Mouse (Mus musculus) limb, embryonic 12.5 days (tissue): Measurements from ENCODE around the gene Ninj1. TPM values are rescaled to one million over a fixed set of nuclear protein-coding genes. Genes with fewer than 3 reads are reported as not detected.

Experiments
- ATAC-seq: fragments of 200-750 bp; cut with Nextera tagmentation; 2 replicates; pipeline ENCODE4 v1.8.0; 2017; ENCODE audit warnings: low read depth, moderate TSS enrichment; ENCODE audit not compliant: insufficient number of reproducible peaks, insufficient read depth, low FRiP score, low TSS enrichment
- H3K27ac ChIP-seq: fragments of 300-500 bp; sonication (generic); 2 replicates; pipeline ENCODE4 v1.5.1; 2016; ENCODE audit warnings: mild to moderate bottlenecking, moderate library complexity
- H3K27me3 ChIP-seq: fragments of 300-500 bp; sonication (generic); 2 replicates; pipeline ENCODE4 v1.6.1; 2016; ENCODE audit warnings: mild to moderate bottlenecking, moderate library complexity
- H3K36me3 ChIP-seq: fragments of 300-500 bp; sonication (generic); 2 replicates; pipeline ENCODE4 v1.6.1; 2016; ENCODE audit warnings: mild to moderate bottlenecking, moderate library complexity
- H3K4me1 ChIP-seq: fragments of 300-500 bp; sonication (generic); replicated peaks from 2 replicates; pipeline ENCODE4 v1.6.1; 2016
- H3K4me2 ChIP-seq: fragments of 300-500 bp; sonication (generic); 2 replicates; pipeline ENCODE4 v1.6.1; 2016; ENCODE audit warnings: mild to moderate bottlenecking, moderate library complexity
- H3K4me3 ChIP-seq: fragments of 300-500 bp; sonication (generic); replicated peaks from 2 replicates; pipeline ENCODE4 v1.5.1; 2016; ENCODE audit warnings: mild to moderate bottlenecking
- H3K9ac ChIP-seq: fragments of 300-500 bp; sonication (generic); replicated peaks from 2 replicates; pipeline ENCODE4 v1.6.1; 2016; ENCODE audit warnings: mild to moderate bottlenecking, moderate library complexity
- H3K9me3 ChIP-seq: fragments of 300-500 bp; sonication (generic); 2 replicates; pipeline ENCODE4 v1.6.1; 2016; ENCODE audit warnings: mild to moderate bottlenecking, moderate library complexity
- WGBS: fragments of 180-500 bp; shearing (Covaris S2); methylation state at CpG from one replicate; pipeline ENCODE4 v1.1.7; 2016; 5-methylcytosine and 5-hydroxymethylcytosine counted together
- polyA plus RNA-seq: library from polyadenylated mRNA; unstranded; fragments of >200 nt; fragmentation: Nextera tagmentation; extraction: Ambion mirVana; gene quantifications from 2 replicates; pipeline ENCODE4 v1.2.1, GENCODE M21; 2016

Ninj1 gene
- polyA plus RNA-seq, 1 experiment from 2014 or later: 31.4 TPM

DNA sequence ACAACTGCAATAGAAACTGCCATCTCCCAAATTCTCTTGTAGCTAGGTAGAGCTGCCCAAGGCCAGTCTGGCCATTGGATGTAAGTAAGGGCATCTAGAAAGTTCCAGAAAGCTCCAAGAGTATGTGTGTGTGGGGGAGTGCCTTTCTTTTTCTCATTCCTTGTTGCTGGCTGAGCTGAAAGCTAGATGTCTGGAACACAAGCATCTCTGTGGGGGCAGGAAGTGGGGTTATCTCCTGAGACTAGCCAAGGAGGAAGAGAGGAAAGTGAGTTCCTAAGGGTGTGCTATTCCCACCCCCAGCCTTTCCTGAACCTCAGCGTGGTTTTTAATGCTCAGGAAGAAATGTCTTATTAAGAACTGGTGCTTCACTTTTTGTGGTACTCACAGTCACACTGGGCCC is 15.6 kb upstream of the Ninj1 start:
- no peak overlapping the region for H3K9ac ChIP-seq
- no peak for ATAC-seq
- WGBS: 61% methylated on average over 1 of the region's 1 CpGs
- no peak overlapping the region for H3K4me2 ChIP-seq
- peaks cover 5% of the 10 kb centered on the region; the same call in 1 of the 2 replicates for H3K4me1 ChIP-seq
- H3K4me3 ChIP-seq: no peak overlapping the region
- 0 out of 2 replicates have a peak, but pooled peaks cover 4% of the 10 kb centered on the region for H3K27me3 ChIP-seq
- no peaks in the 10 kb centered on the region for H3K36me3 ChIP-seq
- H3K27ac ChIP-seq: no peak overlapping the region
- H3K9me3 ChIP-seq: no peaks in the 10 kb centered on the region

DNA sequence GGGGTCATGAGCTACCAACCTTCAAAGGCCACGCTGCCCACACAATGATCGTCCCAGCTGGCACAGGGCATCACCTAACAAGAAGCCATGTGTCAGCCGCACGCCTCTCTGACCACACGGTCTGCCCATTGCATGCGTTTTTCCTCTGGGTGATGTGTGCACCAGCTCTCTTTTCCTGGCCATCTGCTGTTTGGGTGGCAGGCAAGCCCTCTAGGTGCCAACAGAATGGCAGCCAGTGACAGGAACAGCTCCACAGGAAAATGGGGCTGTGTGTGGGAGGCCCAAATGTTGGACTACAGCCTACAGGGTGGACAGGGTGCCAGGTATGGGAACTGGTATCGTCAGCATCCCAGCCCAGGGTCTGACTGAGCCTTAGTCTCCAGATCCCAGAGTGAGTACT is 14.9 kb upstream of the Ninj1 start:
- H3K9ac ChIP-seq: no peak overlapping the region
- no peak overlapping the region for H3K4me2 ChIP-seq
- H3K4me3 ChIP-seq: no peak overlapping the region
- H3K27me3 ChIP-seq: 0 out of 2 replicates have a peak, but pooled peaks cover 4% of the 10 kb centered on the region
- WGBS: 91% methylated on average over 7 of the region's 7 CpGs
- no peak for ATAC-seq
- H3K27ac ChIP-seq: no peak overlapping the region
- H3K36me3 ChIP-seq: no peaks in the 10 kb centered on the region
- no peaks in the 10 kb centered on the region for H3K4me1 ChIP-seq
- no peaks in the 10 kb centered on the region for H3K9me3 ChIP-seq

DNA sequence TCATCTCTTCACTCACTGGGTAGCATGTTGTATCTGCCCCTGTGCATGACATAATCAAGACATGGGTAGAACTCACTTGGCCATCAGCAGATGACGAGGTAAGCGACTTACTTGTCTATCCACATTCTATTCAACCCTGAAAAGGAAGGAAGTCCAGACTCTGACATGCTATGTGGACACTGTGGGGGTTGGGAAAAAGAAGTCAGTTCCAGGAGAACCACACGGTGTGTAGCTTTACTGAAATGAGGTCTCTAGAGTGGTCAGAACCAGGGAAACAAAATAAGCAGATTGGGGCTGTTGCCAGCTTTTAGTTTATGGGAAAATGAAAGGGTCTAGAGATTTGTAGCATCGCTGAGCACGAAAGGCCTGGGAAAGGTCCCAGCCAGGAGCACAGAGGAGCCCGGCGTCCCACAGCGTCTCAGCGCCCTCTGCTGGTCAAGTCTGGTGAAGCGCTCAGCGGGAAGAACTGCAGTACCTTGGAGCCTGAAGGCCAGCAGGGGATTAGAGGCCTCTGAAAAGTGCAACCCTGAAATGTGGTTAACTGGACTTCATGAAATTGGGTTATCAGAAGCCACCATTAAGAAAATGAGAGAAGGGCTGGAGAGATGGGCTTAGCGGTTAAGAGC is 14.2 kb upstream of the Ninj1 start:
- Histone ChIP-seq H3K27me3 (0 out of 2 replicates have a peak, but pooled peaks cover 4% of the 10 kb centered on the region), H3K4me2 (no peak overlapping the region), H3K4me3 (no peak overlapping the region), H3K27ac (no peak overlapping the region), H3K36me3 (no peaks in the 10 kb centered on the region), H3K4me1 (no peaks in the 10 kb centered on the region), H3K9me3 (no peaks in the 10 kb centered on the region), H3K9ac (no peak overlapping the region)
- WGBS: 8% methylated on average over 12 of the region's 12 CpGs
- ATAC-seq: peak; percentile 57; the same call in 1 of the 2 replicates

DNA sequence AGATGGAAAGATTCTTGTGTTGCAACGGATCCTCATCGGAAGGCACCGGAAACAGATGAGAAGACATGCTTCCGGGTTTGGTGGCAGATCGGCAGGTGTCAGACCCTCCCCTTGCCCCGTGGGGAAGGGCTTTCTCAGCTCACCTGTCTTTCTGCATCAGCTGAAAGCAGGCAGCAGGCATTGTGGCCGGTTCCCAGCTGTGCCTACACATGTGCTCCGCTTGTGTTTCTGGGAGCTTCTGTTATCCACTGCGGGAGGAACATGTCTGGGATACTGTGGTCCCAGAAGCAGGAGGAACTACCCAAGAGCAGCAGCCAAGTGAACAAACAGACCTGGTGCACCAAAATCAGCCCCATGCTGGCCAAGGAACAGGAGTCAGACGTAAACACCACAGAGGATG is 11.8 kb upstream of the Ninj1 start:
- H3K9me3 ChIP-seq: no peaks in the 10 kb centered on the region
- no peak overlapping the region for H3K4me2 ChIP-seq
- WGBS: 75% methylated on average over 10 of the region's 10 CpGs
- H3K36me3 ChIP-seq: no peaks in the 10 kb centered on the region
- H3K9ac ChIP-seq: no peak overlapping the region
- no peaks in the 10 kb centered on the region for H3K4me1 ChIP-seq
- no peak for ATAC-seq
- 0 out of 2 replicates have a peak, but pooled peaks cover 4% of the 10 kb centered on the region for H3K27me3 ChIP-seq
- no peak overlapping the region for H3K27ac ChIP-seq
- no peak overlapping the region for H3K4me3 ChIP-seq

DNA sequence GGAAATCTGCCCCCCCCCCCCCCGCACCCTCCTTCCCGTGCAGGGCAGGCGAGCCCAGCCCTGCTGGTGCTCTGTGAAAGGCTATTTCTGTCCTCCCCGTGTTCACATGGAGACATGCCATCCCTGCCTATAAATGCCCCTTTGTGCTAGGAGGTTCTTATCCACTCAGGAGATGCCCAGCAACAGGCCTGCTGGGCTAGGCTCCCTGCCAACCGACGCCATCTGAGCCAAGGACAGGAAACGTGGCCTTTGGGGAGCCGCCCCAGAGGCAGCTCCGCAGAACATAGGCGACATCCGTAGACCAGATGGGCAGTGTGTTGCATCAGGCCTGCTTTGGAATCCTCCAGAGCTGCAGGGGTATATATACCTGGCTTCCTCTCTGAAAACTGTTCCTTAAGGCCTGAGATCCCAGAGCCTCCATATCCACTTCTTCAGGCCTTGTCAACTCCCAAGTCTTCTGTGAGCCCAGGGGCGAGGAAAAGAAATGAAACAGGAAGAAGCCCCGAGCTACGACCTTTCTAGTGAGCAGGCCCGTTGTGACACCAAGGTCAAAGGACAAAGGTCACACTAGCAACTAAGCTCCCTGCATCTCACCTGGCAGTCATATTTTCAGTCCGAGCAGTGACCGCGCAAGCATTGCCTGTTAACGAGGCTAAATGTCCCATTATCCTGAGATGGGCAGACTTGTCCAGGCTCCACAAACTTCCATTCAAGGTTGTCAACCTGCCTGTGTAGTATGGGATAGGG is 8.3 kb upstream of the Ninj1 start:
- 0 out of 2 replicates have a peak overlapping the region, but pooled peaks have one; percentile 23 for H3K9ac ChIP-seq
- 62% methylated on average over 19 of the region's 19 CpGs for WGBS
- H3K4me1 ChIP-seq: no peaks in the 10 kb centered on the region
- H3K27ac ChIP-seq: 0 out of 2 replicates have a peak overlapping the region, but pooled peaks have one; percentile 42
- H3K9me3 ChIP-seq: no peaks in the 10 kb centered on the region
- H3K27me3 ChIP-seq: no peaks in the 10 kb centered on the region
- ATAC-seq: no peak
- H3K36me3 ChIP-seq: no peaks in the 10 kb centered on the region
- H3K4me2 ChIP-seq: no peak overlapping the region
- no peak overlapping the region for H3K4me3 ChIP-seq

DNA sequence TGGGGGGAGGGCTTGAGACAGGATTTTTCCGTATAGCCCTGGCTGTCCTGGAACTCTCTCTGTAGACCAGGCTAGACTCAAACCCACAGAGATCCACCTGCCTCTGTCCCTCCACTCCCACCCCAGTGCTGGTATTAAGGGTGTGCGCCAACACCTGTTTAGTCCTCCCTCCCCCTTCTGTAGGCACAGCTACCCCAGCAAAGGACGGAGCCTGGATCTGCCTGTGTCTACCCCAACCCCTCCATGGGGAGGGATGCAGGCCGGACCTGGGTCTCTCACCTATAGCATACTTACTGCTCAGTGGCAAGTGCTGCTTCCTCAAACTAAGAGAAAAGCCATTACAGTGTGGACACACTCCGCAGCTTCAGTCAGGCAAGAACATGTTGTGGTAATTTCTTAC is 7.0 kb upstream of the Ninj1 start:
- H3K36me3 ChIP-seq: no peaks in the 10 kb centered on the region
- no peak overlapping the region for H3K4me3 ChIP-seq
- H3K27me3 ChIP-seq: no peaks in the 10 kb centered on the region
- H3K4me2 ChIP-seq: no peak overlapping the region
- no peaks in the 10 kb centered on the region for H3K9me3 ChIP-seq
- WGBS: 75% methylated on average over 5 of the region's 5 CpGs
- no peak overlapping the region for H3K27ac ChIP-seq
- H3K9ac ChIP-seq: no peak overlapping the region
- no peaks in the 10 kb centered on the region for H3K4me1 ChIP-seq
- ATAC-seq: no peak

DNA sequence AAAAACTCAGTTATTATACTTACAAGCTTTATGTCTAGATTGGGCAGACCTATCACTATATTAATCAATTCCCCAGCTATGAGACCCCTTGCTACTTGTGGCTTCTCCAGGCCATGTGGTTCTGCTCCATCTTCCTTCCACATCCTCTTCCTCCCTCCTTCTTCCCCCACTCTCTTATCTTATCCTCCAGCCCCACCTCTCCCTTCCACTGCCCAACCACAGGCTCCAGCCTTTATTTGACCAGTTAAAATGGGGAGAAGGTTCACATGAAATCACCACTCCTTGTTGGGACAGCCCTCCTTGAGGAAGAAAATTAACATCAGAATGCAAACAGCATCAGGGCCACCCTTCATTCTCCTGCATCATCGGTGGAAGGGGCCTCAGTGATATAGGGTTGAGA is 6.6 kb upstream of the Ninj1 start:
- Histone ChIP-seq H3K36me3 (no peaks in the 10 kb centered on the region), H3K9me3 (no peaks in the 10 kb centered on the region), H3K27ac (no peak overlapping the region), H3K9ac (no peak overlapping the region), H3K4me1 (no peaks in the 10 kb centered on the region), H3K4me2 (no peak overlapping the region), H3K27me3 (no peaks in the 10 kb centered on the region), H3K4me3 (no peak overlapping the region)
- ATAC-seq: no peak
- WGBS: 55% methylated on average over 1 of the region's 1 CpGs

DNA sequence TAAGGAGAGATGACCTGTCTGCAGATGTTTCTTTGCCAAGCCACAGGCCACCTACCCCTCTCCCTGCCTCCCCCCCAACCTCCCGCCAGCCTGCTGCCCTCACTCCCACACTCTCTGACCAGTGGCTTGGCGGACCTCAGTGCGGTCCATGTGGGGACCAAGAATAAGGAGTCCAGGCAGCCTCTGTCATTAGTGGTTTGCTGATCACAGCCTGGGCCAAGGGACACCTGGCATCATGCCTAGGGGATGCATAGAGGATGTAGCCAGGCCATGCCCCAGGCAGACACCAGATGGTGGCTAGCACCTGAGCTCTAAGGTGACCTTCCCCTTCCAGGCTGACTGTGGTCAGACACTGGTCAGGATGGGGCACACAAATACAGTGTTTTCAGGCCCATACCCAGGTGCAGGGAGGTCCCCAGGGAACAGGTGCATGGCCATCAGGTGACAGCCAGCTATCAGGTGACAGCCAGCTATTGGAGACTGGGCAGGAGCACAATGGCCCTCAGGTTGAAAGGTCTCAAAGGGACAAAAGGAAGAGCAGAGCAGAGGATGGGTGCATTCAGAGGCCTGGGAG is 5.8 kb upstream of the Ninj1 start:
- 0 out of 2 replicates have a peak overlapping the region, but pooled peaks have one; percentile 1 for H3K9ac ChIP-seq
- no peaks in the 10 kb centered on the region for H3K36me3 ChIP-seq
- 85% methylated on average over 3 of the region's 3 CpGs for WGBS
- H3K4me1 ChIP-seq: no peaks in the 10 kb centered on the region; the same call in 1 of the 2 replicates
- no peaks in the 10 kb centered on the region for H3K9me3 ChIP-seq
- no peaks in the 10 kb centered on the region for H3K27me3 ChIP-seq
- H3K27ac ChIP-seq: no peak overlapping the region
- H3K4me2 ChIP-seq: no peak overlapping the region
- H3K4me3 ChIP-seq: no peak overlapping the region
- no peak for ATAC-seq

DNA sequence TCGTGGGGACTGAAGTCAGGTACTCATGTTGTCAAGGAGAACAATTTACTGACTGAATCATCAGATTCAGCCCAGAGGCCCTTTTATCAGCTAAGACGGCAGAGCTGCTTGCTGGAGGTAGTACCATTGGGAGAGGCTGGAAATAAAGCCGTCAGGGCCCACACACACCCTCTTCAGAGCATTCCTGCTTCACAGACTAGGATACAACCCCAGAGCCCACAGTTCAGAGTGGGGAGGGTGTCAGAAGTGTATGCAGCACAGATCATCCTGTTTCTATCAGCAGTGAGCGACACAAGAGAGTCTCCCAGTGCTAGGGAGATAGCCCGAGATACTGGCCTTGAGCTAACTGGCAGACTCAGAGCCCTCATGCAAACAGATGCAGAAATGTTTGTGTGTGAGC is 4.1 kb upstream of the Ninj1 start:
- Histone ChIP-seq H3K36me3 (no peaks in the 10 kb centered on the region), H3K4me1 (peaks cover 13% of the 10 kb centered on the region), H3K27me3 (0 out of 2 replicates have a peak, but pooled peaks cover 5% of the 10 kb centered on the region), H3K9ac (no peak overlapping the region), H3K4me3 (no peak overlapping the region), H3K4me2 (no peak overlapping the region), H3K9me3 (no peaks in the 10 kb centered on the region), H3K27ac (no peak overlapping the region)
- ATAC-seq: no peak
- 59% methylated on average over 5 of the region's 5 CpGs for WGBS

DNA sequence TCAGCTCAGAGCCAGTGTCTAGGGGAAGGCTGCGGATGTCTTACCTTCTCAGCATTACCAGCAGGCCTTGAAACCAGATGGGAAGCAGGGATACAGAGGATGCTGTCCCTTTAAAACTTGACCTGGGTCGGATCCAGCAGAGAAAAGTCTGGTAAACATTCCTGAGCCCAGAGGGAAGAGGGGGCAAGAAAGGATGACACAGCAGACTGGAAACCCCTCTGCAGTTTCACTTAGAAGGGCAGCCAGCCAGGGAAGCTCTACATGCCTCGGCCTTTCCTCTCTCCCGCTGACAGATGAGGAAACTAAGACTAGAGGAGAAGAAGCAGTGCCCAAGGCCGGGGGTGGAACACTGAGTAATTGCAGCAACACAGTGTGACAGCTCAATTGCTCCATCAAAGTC is 3.6 kb upstream of the Ninj1 start:
- H3K4me2 ChIP-seq: no peak overlapping the region
- no peaks in the 10 kb centered on the region for H3K9me3 ChIP-seq
- no peak for ATAC-seq
- whole genome bisulfite sequencing: 49% methylated on average over 5 of the region's 5 CpGs
- H3K4me1 ChIP-seq: peaks cover 18% of the 10 kb centered on the region
- H3K9ac ChIP-seq: no peak overlapping the region
- no peak overlapping the region for H3K4me3 ChIP-seq
- H3K27ac ChIP-seq: no peak overlapping the region
- 0 out of 2 replicates have a peak, but pooled peaks cover 8% of the 10 kb centered on the region for H3K27me3 ChIP-seq
- H3K36me3 ChIP-seq: no peaks in the 10 kb centered on the region

DNA sequence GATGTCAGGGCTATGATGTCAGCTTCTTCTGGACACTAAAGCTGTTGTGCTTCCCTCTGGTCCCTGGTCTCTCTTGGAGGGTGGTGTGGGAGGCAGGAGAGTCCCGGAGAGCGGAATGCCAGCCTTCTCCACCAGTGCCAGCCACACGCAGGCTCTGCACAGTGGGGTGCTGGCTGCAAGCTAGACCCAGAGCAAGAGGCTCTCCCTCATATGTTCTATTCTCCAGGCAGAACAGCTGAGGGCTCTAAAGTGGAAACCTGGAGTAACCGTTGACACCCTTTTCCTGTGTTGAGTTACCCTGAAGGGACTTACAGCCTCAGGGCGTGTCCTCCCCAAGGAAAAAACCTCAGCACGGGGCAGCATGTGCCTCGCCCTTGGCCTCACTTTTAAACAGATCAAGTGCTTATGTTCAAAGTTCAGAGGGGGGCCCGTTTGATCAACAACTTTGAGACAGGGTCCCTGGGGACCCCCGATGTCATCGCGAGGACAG is 442 bp upstream of the Ninj1 start:
- Histone ChIP-seq H3K27ac (peak overlapping the region; percentile 31), H3K9me3 (no peaks in the 10 kb centered on the region), H3K36me3 (no peaks in the 10 kb centered on the region), H3K27me3 (0 out of 2 replicates have a peak, but pooled peaks cover 8% of the 10 kb centered on the region), H3K9ac (peak overlapping the region; percentile 52), H3K4me1 (peaks cover 41% of the 10 kb centered on the region), H3K4me3 (peak overlapping the region; percentile 77), H3K4me2 (peak overlapping the region; percentile 99)
- WGBS: 20% methylated on average over 11 of the region's 11 CpGs
- ATAC-seq: no peak; the same call in 1 of the 2 replicates
